Mouse (Mus musculus) heart, embryonic 11.5 days (tissue): Measurements from ENCODE around the gene Ell. TPM values are rescaled to one million over a fixed set of nuclear protein-coding genes. Genes with fewer than 3 reads are reported as not detected.

Experiments
- ATAC-seq: fragments of 200-750 bp; cut with Nextera tagmentation; replicated peaks from 2 replicates; pipeline ENCODE4 v1.8.0; 2017; ENCODE audit warnings: moderate library complexity; ENCODE audit not compliant: insufficient number of reproducible peaks, low FRiP score, low TSS enrichment
- H3K27ac ChIP-seq: fragments of 300-500 bp; sonication (generic); 2 replicates; pipeline ENCODE4 v1.5.1; 2014; ENCODE audit warnings: mild to moderate bottlenecking, low read depth, low read length
- H3K27me3 ChIP-seq: fragments of 300-500 bp; sonication (generic); 2 replicates; pipeline ENCODE4 v1.6.1; 2014; ENCODE audit warnings: mild to moderate bottlenecking, low read length, mixed read lengths; ENCODE audit not compliant: control insufficient read depth, insufficient read depth
- H3K36me3 ChIP-seq: fragments of 300-500 bp; sonication (generic); 2 replicates; pipeline ENCODE4 v1.6.1; 2014; ENCODE audit warnings: mild to moderate bottlenecking, low read length, moderate library complexity, mixed read lengths; ENCODE audit not compliant: control insufficient read depth, insufficient read depth
- H3K4me1 ChIP-seq: fragments of 300-500 bp; sonication (generic); 2 replicates; pipeline ENCODE4 v1.6.1; 2014; ENCODE audit warnings: low read length; ENCODE audit not compliant: control insufficient read depth, insufficient read depth
- H3K4me2 ChIP-seq: fragments of 300-500 bp; sonication (generic); 2 replicates; pipeline ENCODE4 v1.6.1; 2014; ENCODE audit warnings: mild to moderate bottlenecking, moderate library complexity
- H3K4me3 ChIP-seq: fragments of 300-500 bp; sonication (generic); 2 replicates; pipeline ENCODE4 v1.5.1; 2014; ENCODE audit warnings: low read depth, low read length
- H3K9ac ChIP-seq: fragments of 300-500 bp; sonication (generic); 2 replicates; pipeline ENCODE4 v1.6.1; 2014; ENCODE audit warnings: mild to moderate bottlenecking, low read depth, low read length, moderate library complexity
- H3K9me3 ChIP-seq: fragments of 300-500 bp; sonication (generic); replicated peaks from 2 replicates; pipeline ENCODE4 v1.6.1; 2016; ENCODE audit warnings: low read length; ENCODE audit not compliant: control insufficient read depth
- WGBS: fragments of 180-500 bp; shearing (Covaris S2); extraction: QIAGEN DNeasy Blood & Tissue Kit; methylation state at CpG from one replicate; pipeline ENCODE4 v1.1.7; 2014; ENCODE audit not compliant: insufficient replicate concordance; 5-methylcytosine and 5-hydroxymethylcytosine counted together
- polyA plus RNA-seq: library from polyadenylated mRNA; unstranded; fragments of >200 nt; fragmentation: Nextera tagmentation; extraction: Ambion mirVana; gene quantifications from 2 replicates; pipeline ENCODE4 v1.2.1, GENCODE M21; 2014

Gene Ell
- polyA plus RNA-seq, 1 experiment from 2014 or later = 14.1 TPM

DNA sequence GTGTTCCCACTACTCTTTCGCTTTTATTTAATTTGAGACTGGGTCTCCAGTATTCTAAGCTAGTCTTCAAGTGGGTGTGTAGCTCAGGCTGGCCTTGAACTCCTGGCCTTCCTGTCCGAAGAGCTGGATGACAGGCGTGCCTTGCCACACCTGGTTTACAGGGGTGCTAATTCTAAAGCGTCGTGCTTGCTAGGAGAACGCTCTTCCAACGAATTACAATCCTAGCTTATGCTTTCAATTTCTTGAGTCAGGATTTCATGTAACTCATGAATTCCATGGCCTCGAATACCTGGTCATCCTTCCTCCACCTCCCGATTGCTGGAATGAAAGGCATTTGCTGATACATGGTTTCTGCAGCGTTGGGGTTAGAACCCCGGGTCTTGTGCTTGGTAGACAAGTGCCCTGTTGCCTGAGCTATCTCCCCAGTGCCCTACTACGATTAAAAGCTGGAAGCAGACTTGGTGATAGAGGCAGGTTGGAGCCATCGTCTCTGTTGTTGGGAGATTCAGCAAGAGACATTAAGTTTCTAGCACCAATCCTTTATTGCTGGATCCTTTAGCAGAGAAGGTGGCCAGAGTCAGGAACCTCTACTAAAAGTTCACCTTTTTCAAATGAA, 11.0 kb upstream of the Ell start:
- Histone ChIP-seq H3K9me3 (no peaks in the 10 kb centered on the region), H3K27ac (peak overlapping the region; percentile 91), H3K4me3 (peak overlapping the region; percentile 91), H3K36me3 (peaks cover 28% of the 10 kb centered on the region), H3K4me2 (peak overlapping the region; percentile 68), H3K4me1 (peaks cover 21% of the 10 kb centered on the region), H3K27me3 (no peaks in the 10 kb centered on the region), H3K9ac (peak overlapping the region; percentile 98)
- ATAC-seq = no peak
- WGBS = 21% methylated on average over 13 of the region's 13 CpGs

DNA sequence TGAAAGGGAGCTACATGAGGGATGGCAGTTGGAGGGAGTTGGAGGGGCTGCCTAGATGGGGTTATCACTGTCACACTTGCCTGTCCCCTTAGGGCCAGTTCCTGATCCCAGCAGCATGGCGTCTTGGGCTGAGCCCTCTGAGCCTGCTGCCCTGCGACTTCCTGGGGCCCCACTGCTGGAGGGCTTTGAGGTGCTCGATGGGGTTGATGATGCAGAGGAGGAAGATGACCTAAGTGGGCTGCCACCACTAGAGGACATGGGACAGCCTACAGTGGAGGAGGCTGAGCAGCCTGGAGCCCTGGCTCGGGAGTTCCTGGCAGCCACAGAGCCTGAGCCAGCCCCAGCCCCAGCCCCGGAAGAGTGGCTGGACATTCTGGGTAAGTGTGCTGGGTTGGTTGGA, 10.0 kb upstream of the Ell start:
- no peak overlapping the region for H3K4me3 ChIP-seq
- WGBS = 81% methylated on average over 5 of the region's 5 CpGs
- H3K27ac ChIP-seq = no peak overlapping the region
- peaks cover 21% of the 10 kb centered on the region for H3K4me1 ChIP-seq
- H3K9me3 ChIP-seq = no peaks in the 10 kb centered on the region
- H3K9ac ChIP-seq = no peak overlapping the region
- no peak for ATAC-seq
- peak overlapping the region; percentile 14; the same call in 1 of the 2 replicates for H3K4me2 ChIP-seq
- no peaks in the 10 kb centered on the region for H3K27me3 ChIP-seq
- H3K36me3 ChIP-seq = peaks cover 33% of the 10 kb centered on the region

DNA sequence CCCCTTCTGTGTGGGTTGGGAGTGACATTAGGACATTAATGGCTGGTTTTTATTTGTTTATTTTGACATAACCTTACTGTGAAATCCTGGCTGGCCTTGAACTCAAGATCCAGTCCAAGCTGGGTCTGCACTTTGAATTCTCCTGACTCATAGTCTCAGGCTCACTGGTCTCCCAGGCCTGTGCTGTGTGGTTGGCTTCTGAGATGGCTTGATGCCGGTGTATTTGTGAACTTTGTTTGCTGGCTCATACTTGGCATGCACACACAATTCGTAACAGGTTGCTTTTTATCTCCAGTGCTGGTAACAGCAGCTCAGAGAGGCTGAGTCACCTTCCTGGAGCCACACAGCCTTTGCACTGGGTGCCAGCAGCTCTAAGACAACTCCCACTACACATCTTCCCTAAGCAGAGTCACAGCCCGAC, 9.5 kb upstream of the Ell start:
- no peak for ATAC-seq
- H3K36me3 ChIP-seq = peaks cover 38% of the 10 kb centered on the region
- H3K27ac ChIP-seq = no peak overlapping the region
- H3K4me3 ChIP-seq = no peak overlapping the region
- no peaks in the 10 kb centered on the region for H3K9me3 ChIP-seq
- H3K9ac ChIP-seq = no peak overlapping the region
- H3K4me1 ChIP-seq = peaks cover 23% of the 10 kb centered on the region
- H3K27me3 ChIP-seq = no peaks in the 10 kb centered on the region
- H3K4me2 ChIP-seq = no peak overlapping the region; the same call in 1 of the 2 replicates
- 88% methylated on average over 3 of the region's 3 CpGs for WGBS

DNA sequence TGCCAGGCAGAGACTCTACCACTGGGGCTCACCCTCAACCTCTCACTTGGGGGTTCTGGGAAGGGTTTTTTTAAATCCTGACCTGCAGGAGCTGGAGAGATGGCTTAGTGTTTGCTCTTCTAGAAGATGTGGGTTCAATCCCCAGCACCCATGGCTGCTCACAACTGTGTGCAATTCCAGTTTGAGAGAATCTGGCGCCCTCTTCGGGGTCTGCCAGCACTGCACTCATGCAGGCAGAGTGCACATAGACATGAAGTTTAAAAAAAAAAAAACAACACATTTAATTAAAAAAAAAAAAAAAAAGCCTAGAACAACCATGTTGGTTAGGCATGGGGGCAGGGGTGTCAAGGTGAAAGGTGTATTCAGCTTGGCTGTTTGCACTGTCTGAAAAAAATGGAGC, 8.9 kb upstream of the Ell start:
- no peaks in the 10 kb centered on the region for H3K27me3 ChIP-seq
- H3K9ac ChIP-seq = no peak overlapping the region
- no peak overlapping the region for H3K4me3 ChIP-seq
- ATAC-seq = no peak
- peaks cover 39% of the 10 kb centered on the region for H3K36me3 ChIP-seq
- H3K9me3 ChIP-seq = no peaks in the 10 kb centered on the region
- H3K27ac ChIP-seq = no peak overlapping the region
- no peak overlapping the region; the same call in 1 of the 2 replicates for H3K4me2 ChIP-seq
- H3K4me1 ChIP-seq = peaks cover 28% of the 10 kb centered on the region
- WGBS = 91% methylated on average over 2 of the region's 2 CpGs

DNA sequence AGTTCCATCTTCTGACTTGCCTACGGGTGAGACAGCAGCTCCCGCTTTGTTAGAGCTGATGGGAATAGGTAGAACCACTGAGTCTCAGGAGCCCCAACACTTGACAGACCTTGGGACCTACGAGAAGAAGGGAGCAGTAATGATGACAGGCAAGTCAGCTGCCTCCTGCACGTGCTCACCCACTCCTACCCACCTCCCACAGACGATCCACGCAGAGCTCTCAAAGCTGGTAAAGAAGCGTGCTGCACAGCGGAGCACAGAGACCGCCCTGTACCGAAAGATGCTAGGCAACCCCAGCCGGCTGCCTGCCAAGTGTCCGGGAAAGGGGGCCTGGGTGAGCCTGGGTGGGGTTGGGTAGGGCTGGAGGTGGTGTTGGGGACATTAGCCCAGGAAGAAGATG, 5.0 kb upstream of the Ell start:
- H3K27ac ChIP-seq = no peak overlapping the region
- no peak overlapping the region for H3K4me3 ChIP-seq
- WGBS = 93% methylated on average over 12 of the region's 12 CpGs
- no peak overlapping the region for H3K9ac ChIP-seq
- no peak for ATAC-seq
- peaks cover 44% of the 10 kb centered on the region for H3K36me3 ChIP-seq
- H3K9me3 ChIP-seq = no peaks in the 10 kb centered on the region
- H3K4me1 ChIP-seq = peaks cover 13% of the 10 kb centered on the region
- no peaks in the 10 kb centered on the region for H3K27me3 ChIP-seq
- H3K4me2 ChIP-seq = no peak overlapping the region

DNA sequence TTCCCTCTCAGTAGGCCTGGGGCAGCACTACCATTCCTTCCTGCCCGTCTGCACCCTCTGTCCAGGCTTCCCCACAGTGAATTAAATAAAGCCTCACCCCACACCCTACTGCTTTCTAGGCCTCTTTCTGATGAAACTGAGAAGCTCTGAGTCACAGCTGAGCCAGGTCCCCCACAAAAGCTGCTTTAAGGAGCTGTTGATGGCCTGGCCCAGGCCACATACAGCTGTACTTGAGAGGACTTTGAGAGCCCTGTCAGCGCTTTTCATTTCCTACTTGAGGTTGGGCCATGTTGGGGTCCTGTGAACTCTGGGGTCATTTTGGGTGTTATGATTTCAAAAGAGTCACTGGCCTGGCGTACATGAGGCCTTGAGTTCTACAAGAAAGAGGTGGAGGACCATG, 4.0 kb upstream of the Ell start:
- ATAC-seq = no peak
- H3K27me3 ChIP-seq = no peaks in the 10 kb centered on the region
- no peak overlapping the region for H3K4me2 ChIP-seq
- no peak overlapping the region for H3K27ac ChIP-seq
- no peaks in the 10 kb centered on the region for H3K9me3 ChIP-seq
- WGBS = 84% methylated on average over 3 of the region's 3 CpGs
- no peak overlapping the region for H3K4me3 ChIP-seq
- peaks cover 13% of the 10 kb centered on the region for H3K4me1 ChIP-seq
- H3K36me3 ChIP-seq = peaks cover 37% of the 10 kb centered on the region
- H3K9ac ChIP-seq = 0 out of 2 replicates have a peak overlapping the region, but pooled peaks have one; percentile 16

DNA sequence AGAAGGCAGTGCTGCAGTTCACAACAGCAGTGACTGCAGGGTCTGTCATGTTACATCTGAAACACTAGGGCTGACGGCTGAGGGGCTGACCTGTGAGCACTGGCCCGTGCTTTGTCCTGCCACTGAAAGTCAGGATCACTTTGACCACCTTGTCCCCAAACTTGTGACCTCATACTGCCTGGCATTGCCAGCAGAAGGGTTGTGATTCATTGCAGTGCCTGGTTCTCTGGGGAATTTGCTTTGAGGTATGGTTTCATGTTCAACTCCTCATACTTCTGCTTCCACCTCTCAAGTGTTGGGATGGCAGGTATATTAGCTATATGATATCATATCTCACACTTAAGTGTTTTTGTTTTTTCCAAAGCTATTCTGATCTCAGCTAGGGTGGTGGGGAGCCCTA, 3.6 kb upstream of the Ell start:
- Histone ChIP-seq H3K4me3 (no peak overlapping the region), H3K4me2 (no peak overlapping the region), H3K9me3 (no peaks in the 10 kb centered on the region), H3K27ac (no peak overlapping the region), H3K9ac (no peak overlapping the region), H3K36me3 (peaks cover 34% of the 10 kb centered on the region), H3K27me3 (no peaks in the 10 kb centered on the region), H3K4me1 (peaks cover 17% of the 10 kb centered on the region)
- ATAC-seq = no peak
- 66% methylated on average over 2 of the region's 2 CpGs for WGBS

DNA sequence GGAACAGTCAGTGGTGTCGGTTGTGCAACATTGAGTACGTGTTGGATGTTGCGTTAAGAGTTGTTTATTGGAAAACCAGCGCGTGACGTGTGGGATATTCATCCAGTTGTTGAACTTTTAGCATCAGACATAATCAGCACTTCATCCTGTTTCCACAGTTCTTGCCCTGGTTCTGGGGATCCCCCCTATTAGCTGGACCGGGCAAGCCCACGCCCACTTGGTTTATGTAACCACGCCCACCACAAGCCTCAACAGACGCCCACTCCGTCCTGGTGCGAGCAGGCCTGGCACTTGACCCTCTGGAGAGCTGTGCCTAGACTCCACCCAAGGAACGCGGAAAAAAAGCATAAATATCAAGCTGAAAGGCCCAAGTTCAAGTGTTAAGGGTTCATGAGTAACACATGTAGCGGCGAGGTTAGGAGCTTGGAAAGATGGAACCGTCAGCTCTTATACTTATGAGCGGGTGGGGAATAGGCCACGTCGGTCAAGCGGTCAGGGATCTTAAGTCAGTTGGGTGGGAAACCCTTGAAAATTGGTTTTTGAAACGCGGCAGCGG, 1.2 kb upstream of the Ell start:
- WGBS = 14% methylated on average over 24 of the region's 24 CpGs
- H3K36me3 ChIP-seq = peaks cover 18% of the 10 kb centered on the region
- 0 out of 2 replicates have a peak, but pooled peaks have one; percentile 22 for ATAC-seq

DNA sequence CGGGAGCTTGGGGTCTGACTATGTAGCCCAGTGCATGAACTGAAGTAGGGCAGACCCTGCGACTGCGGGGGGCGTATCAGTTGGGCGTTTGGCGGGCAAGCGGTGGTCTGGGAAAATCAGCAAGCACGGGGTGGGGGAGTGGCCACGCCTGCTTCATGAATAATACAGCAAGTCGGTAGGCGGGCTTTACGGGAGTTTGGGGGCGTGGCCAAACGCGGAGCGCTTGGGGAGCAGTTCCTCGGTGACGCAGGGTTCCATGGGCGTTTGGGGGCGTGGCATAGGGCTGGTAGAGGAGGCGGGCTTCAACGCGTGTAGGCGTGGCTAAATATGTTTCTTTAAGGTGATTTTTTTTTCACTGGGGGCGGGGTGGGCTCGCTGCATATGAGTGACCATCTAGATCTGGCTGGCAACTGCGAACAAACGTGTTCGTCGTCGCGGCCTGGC, 602 bp upstream of the Ell start:
- under 1% methylated on average over 32 of the region's 32 CpGs for WGBS
- H3K27ac ChIP-seq = peak overlapping the region; percentile 95

More for the DNA sequence above, 1.2 kb upstream of the Ell start:
- Histone ChIP-seq H3K9ac (peak overlapping the region; percentile 70), H3K4me2 (peak overlapping the region; percentile 98), H3K4me1 (peaks cover 28% of the 10 kb centered on the region), H3K4me3 (peak overlapping the region; percentile 88), H3K27me3 (no peaks in the 10 kb centered on the region), H3K27ac (peak overlapping the region; percentile 95), H3K9me3 (no peaks in the 10 kb centered on the region)

More for the DNA sequence above, 602 bp upstream of the Ell start:
- H3K9ac ChIP-seq = peak overlapping the region; percentile 91
- peak; percentile 75 for ATAC-seq
- no peaks in the 10 kb centered on the region for H3K27me3 ChIP-seq
- peaks cover 28% of the 10 kb centered on the region for H3K4me1 ChIP-seq
- peak overlapping the region; percentile 98 for H3K4me2 ChIP-seq
- H3K4me3 ChIP-seq = peak overlapping the region; percentile 88
- peaks cover 14% of the 10 kb centered on the region for H3K36me3 ChIP-seq
- H3K9me3 ChIP-seq = no peaks in the 10 kb centered on the region
